Mouse (Mus musculus): ENCODE measurements around the gene Amph.
"Not testable (repeated sequence)": the region's sequence is repeated elsewhere in the genome, so short reads cannot be mapped to it uniquely, and the experiment has no call there.

The Amph gene

DNA sequence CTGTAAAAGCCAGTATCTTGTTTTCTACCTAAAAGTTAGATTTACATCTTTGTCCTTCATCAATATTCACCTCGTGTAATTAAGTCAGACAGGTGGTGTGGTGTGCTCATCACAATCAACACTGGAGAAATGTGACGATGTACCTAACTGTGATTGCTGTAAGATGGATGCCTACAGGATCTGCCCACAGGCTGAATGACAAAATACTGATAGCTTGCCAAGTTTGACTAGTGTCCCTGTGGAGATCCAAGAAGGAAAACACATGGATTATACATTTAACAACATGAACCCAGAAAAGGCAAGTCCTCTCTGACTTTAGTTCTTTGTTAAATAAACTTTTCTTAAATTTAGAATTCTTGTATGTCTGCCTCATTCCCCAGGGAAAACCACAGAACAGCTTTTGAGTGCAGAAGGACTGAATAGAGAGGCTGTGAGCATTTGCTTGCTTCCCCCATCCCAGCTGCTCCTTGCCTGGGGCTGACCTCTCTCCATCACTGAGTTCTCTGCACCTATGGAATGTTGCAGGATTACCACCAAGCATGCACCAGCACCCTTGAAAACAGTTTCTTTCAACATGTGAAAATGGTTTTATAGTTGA lies 77.2 kb downstream of the Amph start:
- in situ Hi-C loops (cut with MboI; ENCODE audit: low sequenced_read_pairs): no loop called here

DNA sequence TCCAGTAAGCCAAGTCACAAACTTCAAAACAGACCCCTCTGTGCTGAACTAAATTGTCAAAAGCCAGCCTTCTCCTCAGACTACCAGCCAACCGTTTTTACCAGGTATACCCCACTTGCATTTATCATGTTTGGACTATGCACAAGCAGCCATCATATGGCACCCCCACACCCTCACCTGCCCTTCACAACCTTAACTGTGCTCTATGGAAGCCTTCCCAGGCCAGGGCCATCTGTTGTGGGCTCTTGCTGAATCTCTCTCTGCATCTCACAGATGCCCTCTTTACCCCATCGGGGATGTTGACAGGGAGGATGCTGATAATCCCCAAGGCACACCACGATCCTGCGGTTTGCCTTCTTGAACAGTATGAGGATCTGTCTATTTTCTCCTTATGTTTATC lies 77.9 kb downstream of the Amph start:
- in situ Hi-C loops (cut with MboI; ENCODE audit: low sequenced_read_pairs): no loop called here

DNA sequence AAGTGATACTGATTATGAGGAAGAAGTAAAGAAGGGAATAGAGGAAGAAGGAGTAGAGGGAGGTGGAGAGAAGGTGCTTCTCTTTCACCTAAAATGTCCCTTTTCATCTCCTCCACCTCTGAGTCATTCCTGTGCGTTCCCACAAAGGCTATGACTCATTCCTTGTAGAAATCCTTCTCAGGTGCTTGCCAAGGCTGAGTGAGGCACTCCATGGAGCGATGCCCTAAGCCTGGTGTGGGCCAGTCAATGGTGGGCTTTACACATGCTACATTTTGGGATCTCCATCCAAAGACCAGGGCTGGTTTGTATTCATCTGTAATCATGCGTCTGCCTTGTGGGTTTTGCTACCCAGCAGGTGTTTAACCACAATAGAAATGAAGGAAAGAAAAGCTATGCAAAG lies 78.9 kb downstream of the Amph start:
- in situ Hi-C loops (cut with MboI; ENCODE audit: low sequenced_read_pairs): no loop called here

DNA sequence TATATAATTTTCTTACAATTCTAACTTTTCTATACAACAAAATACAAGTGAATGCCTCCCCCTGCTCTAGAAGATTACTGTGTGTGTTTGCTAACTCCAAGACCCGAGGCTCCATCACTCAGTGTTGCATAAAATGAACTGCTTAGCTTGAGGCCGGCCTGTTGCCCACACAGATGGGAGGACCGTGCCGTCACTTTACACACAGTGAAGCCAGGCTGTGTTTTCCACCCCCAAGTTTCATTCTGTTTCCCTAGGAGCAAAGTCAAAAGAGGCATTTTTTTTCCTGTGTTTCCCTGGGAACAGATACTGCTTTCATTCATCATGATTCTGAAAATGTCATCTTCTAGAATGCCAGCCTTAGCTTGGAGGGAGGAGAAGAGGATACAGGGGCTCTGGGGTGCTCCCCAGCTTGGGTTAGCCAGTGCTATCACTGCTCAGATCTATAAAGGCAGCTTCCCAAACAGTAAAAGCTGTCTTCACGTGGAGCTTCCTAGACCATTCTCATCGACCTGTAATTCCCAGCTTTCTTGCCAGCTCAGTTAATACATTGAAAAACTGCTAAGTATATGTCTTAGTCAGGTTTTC lies 79.9 kb downstream of the Amph start:
- in situ Hi-C loops (cut with MboI; ENCODE audit: low sequenced_read_pairs): no loop called here

DNA sequence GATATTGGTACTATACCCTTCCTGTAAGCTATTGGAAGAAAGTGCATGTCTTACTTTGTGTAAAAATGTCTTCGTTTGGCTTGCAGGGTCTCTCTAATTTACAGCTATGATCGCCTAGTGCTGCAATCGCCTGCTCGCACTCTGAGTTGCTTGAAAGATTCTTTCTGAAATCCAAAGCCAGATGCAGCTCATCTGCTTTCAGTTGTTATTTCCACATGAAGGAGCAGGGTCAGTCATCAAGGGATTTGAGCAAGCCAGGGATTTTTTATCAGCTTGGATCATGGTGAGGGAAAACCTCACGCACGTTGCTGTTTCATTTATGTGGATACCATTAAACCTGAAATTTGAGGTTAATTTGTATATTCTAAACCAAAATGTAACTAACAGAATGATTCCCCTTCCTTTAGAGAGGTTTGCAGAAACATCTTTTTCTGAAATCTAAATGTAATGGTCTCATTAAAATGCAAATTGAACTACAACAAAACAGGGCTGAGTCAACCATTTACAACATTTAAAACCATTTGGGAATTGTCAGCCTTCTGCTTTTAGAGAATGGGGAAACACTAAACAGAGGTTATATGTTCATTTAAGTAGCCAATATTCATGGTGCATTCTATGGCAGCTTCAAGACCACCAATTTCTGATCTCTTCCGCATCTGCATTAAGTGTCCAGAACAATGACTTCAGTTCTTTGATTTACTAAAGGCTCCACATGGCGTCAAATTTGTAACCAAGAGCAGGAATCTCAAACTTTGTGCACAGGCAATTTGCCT lies 84.1 kb downstream of the Amph start:
- in situ Hi-C loops (cut with MboI; ENCODE audit: low sequenced_read_pairs): no loop called here

DNA sequence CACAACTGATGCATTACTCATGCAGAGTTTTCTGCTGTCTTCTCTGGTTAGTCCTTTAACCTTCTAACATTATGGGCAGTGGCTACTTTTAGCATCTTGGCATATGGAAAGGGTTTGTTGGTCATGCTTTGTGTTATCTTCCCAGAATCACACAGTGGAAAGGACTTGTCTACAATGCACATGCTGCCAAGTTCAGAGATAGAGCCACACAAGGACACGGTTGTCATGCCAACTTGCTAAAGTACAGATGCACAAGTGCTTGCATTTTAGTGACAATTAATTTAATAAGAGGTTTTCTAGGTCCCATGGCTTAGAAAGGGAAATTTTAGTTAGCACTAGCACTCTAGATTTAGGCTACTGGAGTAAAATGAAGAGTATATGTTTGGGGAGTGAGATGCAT lies 104.1 kb downstream of the Amph start:
- in situ Hi-C loops (cut with MboI; ENCODE audit: low sequenced_read_pairs): no loop called here

DNA sequence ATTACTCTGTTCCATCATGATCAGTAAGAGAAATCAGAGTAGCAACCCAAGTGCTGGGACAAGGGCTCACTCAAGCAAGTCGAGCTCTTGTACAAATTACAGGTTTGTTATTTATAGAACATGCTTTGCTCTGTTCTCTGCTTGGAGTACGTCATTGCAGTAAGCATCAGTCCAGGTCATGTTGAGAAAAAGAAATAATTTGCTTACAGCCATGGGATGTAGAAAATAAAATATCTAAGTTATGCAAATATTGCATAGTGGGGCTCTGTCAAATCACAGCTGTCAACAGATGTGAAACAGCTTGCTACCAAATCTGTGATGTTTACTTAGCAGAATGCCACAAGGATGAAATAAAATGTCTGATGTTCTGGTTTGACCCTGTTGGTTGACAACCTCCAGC lies 106.5 kb downstream of the Amph start:
- in situ Hi-C loops (cut with MboI; ENCODE audit: low sequenced_read_pairs): no loop called here

DNA sequence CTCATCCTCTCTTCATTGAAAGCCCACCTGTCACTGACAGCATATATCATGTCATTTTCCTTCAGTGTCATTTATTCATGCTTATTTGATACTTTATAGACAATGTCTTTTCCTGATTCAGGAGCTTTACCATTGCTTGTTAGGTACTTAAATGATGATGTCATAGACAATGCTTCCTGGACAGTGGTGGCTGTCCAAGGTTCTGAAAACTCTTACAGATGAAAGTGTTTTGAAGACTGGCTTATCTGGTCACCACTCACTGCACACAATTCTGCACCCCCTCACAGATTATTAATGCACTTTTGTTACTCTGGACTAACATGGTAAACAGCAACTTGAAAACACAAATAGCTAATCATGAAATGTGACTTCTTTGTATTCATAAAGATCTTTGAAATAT lies 124.3 kb downstream of the Amph start:
- in situ Hi-C loops (cut with MboI; ENCODE audit: low sequenced_read_pairs): no loop called here

DNA sequence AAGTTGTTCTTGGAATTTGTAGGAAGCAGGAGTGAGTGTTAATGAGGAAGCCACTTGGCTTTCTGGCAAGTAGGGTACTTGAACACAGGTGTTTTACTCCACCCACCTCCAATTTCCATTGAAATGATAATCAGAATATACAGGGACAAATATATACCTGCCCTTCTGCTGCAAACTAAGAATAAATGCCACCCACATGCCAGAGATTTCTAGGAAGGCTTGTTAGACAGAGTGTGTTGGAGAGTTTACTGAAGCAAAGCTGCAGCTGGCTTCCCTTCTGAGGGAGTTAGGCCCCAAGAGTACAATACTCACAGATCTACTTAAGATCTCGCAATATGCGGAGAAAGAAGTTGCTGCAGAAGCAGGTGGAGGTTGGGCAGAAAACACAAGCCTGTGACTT lies 129.4 kb downstream of the Amph start:
- in situ Hi-C loops (cut with MboI; ENCODE audit: low sequenced_read_pairs): no loop called here

DNA sequence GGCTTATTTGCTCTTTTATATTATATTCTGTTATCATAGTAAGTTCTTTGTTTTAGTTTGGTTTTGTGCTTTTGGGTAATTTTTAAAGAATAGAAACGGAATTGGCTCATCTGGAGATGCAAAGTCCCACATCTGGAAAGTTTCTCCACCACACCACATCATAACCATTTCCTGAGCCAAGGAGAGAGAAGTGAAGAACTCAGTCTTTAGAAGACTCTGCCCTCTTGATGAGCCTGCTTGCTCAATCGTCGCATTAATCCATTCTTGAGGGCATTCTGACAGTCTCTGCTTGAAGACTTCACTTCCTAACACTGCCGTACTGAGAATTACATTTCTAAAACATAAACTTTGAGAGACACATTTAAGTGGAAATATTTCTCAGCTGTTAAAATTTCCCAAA lies 133.9 kb downstream of the Amph start:
- in situ Hi-C loops (cut with MboI; ENCODE audit: low sequenced_read_pairs): no loop called here

DNA sequence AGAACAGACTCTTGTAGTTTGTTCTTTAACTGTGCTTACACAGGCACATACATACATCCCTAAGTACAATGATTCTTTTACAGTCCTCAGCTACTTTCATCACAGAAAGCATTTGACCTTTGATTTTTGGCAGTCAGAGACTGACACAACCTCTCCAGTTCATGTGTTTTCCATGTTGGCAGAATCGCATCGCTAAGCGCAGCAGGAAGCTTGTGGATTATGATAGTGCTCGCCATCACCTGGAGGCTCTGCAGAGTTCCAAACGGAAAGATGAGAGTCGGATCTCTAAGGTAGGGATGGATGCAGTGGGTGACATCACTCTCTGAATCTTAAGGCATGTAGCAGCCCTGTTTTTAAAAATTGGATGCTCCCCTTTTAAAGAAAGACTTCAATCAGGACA lies 146.6 kb downstream of the Amph start:
- in situ Hi-C loops (cut with MboI; ENCODE audit: low sequenced_read_pairs): no loop called here

DNA sequence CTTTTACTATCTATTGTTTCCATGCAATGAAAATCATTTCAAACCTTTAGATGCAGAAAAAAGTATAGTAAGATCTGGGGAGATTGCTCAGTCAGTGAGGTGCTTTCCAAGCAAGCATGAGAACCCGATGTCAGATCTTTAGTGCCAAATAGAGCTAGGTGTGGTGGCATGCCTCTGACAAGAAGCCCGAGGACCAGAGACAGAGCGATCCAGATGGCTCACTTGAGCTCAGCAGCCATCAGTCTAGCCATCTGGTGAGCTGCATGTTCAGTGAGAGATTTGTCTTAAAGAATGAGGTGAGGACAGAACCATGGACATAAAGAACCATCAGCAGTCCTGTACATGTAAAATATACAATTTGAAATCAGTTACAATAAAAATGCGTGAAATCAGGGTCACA lies 149.1 kb downstream of the Amph start:
- in situ Hi-C loops (cut with MboI; ENCODE audit: low sequenced_read_pairs): no loop called here

DNA sequence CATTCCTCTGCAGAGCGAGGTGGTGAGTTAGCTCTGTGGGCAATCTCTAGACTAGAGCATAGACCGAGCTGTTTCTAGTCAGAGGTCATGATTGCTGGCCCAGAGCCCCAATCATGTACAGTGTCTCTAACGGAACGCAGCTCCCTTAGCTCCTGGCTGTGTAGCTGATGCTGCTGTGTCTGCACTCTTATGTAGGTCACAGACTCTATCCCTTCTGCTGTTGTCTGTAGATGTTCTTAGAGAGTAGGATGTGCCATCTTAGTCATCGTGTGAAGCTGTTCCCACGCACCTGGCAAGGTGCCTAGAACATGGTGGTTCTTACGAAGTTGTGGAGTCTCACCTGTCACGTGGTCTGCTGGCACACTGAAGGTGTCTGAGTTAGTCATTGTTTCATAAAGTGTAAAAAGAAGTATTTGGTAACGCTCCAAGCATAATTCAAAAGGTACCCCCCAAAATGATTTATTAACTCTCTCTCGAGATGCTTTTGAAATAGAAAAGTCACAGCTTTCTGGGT lies 153.9 kb downstream of the Amph start:
- in situ Hi-C loops (cut with MboI; ENCODE audit: low sequenced_read_pairs): no loop called here

DNA sequence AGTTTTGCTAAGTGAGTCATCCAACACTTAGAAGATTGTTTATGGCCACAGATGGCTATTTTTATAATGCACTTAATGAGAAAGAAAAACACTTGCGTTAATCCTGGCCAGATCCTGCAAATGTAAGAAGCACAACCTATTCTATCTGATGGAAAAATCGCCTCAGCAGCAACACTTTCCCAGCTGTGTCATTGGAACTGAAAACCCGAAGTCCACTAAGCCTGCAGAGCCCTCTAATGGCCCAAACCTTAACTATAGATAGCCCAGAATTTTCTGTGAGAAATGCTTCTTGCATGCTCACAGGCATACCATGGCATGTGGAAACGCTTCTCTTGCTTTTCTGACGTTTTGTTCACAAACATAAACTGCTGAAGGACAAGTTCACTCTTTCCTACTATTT lies 158.4 kb downstream of the Amph start:
- in situ Hi-C loops (cut with MboI; ENCODE audit: low sequenced_read_pairs): no loop called here

DNA sequence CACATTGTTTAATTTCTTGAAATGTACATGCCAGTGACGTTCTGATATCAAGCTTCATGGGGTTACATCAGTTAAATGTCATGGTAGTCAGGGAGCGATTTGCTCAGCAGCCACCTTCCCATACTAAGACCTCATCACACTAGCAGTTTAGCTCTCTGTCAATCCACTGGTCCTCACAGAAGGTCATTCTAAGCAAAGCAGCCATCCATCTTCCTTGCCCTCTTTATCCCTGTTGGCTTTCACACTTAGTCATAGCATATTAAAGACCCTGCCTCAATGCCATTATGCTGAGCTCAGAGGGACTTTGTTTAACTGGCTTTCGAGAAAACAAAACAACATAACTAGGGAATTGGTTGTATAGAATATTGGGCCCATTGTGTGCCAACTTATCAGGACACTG lies 161.3 kb downstream of the Amph start:
- in situ Hi-C loops (cut with MboI; ENCODE audit: low sequenced_read_pairs): no loop called here

DNA sequence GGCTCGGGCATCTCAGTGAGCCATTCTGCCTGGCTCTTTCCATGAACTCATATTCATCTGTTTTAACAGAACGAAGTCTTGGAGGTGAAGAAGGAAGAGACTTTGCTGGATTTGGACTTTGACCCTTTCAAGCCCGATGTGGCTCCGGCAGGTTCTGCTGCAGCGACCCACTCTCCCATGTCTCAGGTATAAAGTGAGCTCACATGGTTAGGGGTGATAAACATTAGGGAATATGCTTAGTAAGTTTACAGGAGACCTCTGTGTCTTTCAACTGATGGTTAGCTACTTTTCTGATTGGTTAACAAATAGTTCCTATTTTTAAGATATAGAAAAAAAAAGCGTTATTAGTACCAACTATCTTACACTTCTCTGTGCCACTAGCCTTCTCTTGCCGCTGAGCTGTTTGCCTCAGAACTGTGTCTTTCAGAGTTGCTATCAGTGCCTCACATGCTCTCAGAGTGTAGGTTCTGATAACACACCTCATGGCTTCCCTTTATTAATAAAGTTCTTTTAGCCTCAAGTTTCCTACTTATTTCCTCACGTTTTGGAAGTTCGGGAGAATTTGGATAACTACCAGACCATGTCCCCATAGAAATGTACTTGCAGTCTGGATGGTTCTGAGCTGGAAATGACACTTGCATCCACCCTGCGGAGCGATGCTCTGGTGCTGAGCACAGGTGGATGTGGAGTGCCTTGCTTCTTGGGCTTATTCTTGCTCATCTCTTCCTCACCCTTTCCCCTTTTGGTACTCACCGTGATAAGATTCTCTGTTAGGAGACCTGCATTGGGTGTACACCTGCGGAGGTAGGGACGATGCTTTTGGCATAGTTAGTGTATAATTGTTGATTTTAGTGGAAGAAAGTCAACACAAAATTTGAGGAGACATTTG lies 165.3 kb downstream of the Amph start:
- in situ Hi-C loops (cut with MboI; ENCODE audit: low sequenced_read_pairs): no loop called here

DNA sequence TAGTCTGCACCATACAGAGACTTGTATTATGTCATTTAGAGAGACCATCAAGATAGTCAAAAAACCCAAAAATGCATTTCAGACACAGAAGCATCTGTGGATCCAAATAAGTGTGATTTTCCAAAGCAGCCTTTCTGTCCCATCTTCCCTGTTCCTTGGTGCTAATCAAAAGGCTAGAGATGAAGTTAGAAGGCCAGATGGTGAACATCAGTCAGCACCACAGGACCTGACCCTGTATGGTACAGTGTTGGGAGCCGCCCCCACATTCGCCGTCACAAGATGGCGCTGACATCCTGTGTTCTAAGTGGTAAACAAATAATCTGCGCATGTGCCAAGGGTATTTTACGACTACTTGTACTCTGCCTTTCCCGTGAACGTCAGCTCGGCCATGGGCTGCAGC lies 166.8 kb downstream of the Amph start:
- in situ Hi-C loops (cut with MboI; ENCODE audit: low sequenced_read_pairs): not testable (repeated sequence)

DNA sequence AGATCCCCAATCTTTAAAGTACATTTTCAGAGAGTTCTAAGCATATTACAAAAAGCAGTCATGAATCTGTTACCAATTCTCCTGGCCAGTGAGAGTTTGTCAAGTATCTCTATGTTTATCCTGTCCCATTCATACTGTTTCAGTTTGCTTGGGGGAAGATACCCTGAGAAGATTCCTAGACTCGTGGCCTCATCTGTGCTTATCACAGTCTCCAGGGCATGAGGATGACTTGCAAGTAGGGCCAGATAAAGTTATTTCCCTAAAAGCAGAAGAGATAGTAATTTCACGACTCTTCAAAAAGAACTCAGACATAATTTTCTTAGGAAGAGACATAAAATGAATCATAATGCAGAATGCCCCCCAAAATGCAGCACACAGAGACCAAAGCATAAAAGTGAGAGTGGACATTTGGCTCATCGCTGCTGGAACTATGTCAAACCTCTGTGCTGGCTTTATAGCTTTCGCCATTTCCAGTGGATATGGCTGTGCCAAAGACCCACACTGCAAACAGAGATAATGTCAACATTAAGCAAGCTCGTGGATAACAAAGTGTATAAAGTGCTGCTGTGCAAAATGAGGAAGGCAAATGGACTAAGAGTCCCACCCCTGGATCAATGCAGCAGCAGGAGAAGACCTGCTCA lies 179.0 kb downstream of the Amph start:
- in situ Hi-C loops (cut with MboI; ENCODE audit: low sequenced_read_pairs): no loop called here

DNA sequence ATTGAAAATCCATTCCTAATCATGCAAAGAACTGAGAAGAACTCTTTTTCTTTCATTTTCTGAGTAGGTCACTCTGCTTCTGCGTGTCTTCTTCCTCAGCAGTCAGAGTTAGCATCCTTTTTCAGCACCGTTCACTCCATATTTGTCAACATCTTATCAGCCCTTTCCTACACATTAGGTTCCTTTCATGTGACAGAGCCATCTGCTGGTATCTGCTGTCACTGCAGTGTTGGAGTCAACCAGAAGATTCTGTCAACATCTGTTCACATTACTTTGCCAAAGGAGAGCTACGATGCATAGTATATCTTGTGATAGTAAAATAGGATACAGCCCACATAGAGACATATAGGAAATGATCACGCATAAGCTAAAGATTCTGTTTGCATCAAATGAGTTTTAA lies 185.8 kb downstream of the Amph start:
- in situ Hi-C loops (cut with MboI; ENCODE audit: low sequenced_read_pairs): no loop called here

DNA sequence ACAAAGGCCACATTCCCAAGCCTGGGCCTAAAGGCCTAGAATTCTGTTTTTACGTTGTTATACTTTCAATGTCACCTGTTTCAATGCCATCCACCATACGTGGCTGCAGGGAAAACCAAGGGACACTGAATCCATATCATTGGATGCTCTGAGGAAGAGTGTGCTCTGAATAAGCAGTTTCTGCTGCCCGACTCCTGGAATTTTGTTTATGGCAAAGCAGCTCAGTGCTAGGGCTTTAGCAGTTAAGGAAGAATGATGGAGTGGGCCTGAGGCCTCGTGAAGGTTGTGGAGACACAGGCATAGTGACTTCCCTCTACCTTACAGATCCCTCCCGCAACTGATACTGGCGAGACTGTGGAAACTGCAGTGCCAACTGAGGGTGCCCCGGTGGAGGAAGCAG lies 189.2 kb downstream of the Amph start:
- in situ Hi-C loops (cut with MboI; ENCODE audit: low sequenced_read_pairs): no loop called here

DNA sequence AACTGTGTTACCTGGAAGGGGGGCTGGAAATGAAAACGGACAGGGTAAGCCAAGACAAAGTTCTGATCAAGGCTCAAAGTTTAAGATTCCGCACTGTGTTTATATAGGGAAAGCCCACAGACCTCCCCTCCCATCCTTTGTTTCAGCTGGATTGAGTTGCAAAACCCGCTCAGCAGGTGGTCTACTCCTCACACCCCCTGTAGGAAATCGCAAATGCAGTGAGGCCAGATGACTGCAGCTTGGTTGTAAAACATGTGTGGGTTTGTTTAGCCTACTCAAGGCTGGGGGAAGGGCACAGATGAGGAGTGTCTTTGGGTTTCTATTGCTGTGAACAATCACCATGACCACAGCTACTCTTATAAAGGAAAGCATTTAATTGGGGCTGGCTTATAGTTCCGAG lies 189.9 kb downstream of the Amph start:
- in situ Hi-C loops (cut with MboI; ENCODE audit: low sequenced_read_pairs): no loop called here

Data from CH12F3 (cell line).